Mouse (Mus musculus): ENCODE results near the gene Vcp.

GRCm38 (mm10) chr4:43040881-43041547 is 40.7 kb upstream of the Vcp start:
- TF ChIP-seq POLR2A (IDR thresholded peaks at IDR 0.05; ENCODE audit: low read depth, low read length): no peak
- no peak for TF ChIP-seq HCFC1 (IDR thresholded peaks at IDR 0.05; ENCODE audit: low read depth, low read length)
- no peak for TF ChIP-seq ELF1 (IDR thresholded peaks at IDR 0.05; ENCODE audit: low read depth, low read length)
- TF ChIP-seq SIN3A (IDR thresholded peaks at IDR 0.05; ENCODE audit: low read length): no peak
- TF ChIP-seq CTCF (conservative IDR thresholded peaks at IDR 0.05 in 1 of 2, IDR thresholded peaks at IDR 0.05 in 1 of 2; ENCODE audit: low read depth in 2 of 2, low read length in 2 of 2): no peak
- TF ChIP-seq CHD2 (IDR thresholded peaks at IDR 0.05; ENCODE audit: low read length): no peak
- TF ChIP-seq CHD1 (IDR thresholded peaks at IDR 0.05; ENCODE audit: low read depth, low read length): no peak
- TF ChIP-seq E2F4 (IDR thresholded peaks at IDR 0.05; ENCODE audit: insufficient replicate concordance, low read depth, low read length): no peak
- no peak for TF ChIP-seq GABPA (IDR thresholded peaks at IDR 0.05; ENCODE audit: insufficient replicate concordance, low read depth, low read length)
- no peak for TF ChIP-seq ETS1 (conservative IDR thresholded peaks at IDR 0.05; ENCODE audit: low read depth, low read length)
- TF ChIP-seq JUND (conservative IDR thresholded peaks at IDR 0.05; ENCODE audit: low read depth, low read length): no peak
